Mouse (Mus musculus): ENCODE data around the gene Ecsit.
A peak's percentile ranks its signal among the peaks of the same experiment; 100 is the strongest.

Gene Ecsit

GRCm38 (mm10) chr9:22085022-22085834 is at the start of gene Ecsit:
Gene Ecsit (minus strand): TSS chr9:22085438.
- peak; percentile 95 for DNase-seq

- DNase-seq = no peak
Measured at GRCm38 (mm10) chr9:22134246-22134890, 49.1 kb upstream of the Ecsit start.

- DNase-seq = no peak
Measured at GRCm38 (mm10) chr9:22132220-22132619, 47.0 kb upstream of the Ecsit start.

GRCm38 (mm10) chr9:22131226-22131981 is 46.2 kb upstream of the Ecsit start:
- DNase-seq = no peak

- DNase-seq = no peak
Measured at GRCm38 (mm10) chr9:22125246-22126027, 40.2 kb upstream of the Ecsit start.

GRCm38 (mm10) chr9:22124169-22124568 is 38.9 kb upstream of the Ecsit start:
- no peak for DNase-seq

- DNase-seq = no peak
Measured at GRCm38 (mm10) chr9:22123069-22123609, 37.9 kb upstream of the Ecsit start.

- DNase-seq = no peak
Measured at GRCm38 (mm10) chr9:22122005-22122404, 36.8 kb upstream of the Ecsit start.

GRCm38 (mm10) chr9:22121545-22121944 is 36.3 kb upstream of the Ecsit start:
- no peak for DNase-seq

GRCm38 (mm10) chr9:22119543-22119942 is 34.3 kb upstream of the Ecsit start:
- peak; percentile 41 for DNase-seq

- DNase-seq = no peak
Measured at GRCm38 (mm10) chr9:22117754-22118456, 32.7 kb upstream of the Ecsit start.

- DNase-seq = peak; percentile 92
Measured at GRCm38 (mm10) chr9:22116740-22117426, 31.6 kb upstream of the Ecsit start, which contains the start of gene Elof1. Gene Elof1 (minus strand): TSS chr9:22117172.

- no peak for DNase-seq
Measured at GRCm38 (mm10) chr9:22116086-22116485, 30.8 kb upstream of the Ecsit start.

- DNase-seq = no peak
Measured at GRCm38 (mm10) chr9:22115635-22116034, 30.4 kb upstream of the Ecsit start.

- no peak for DNase-seq
Measured at GRCm38 (mm10) chr9:22108194-22108593, 23.0 kb upstream of the Ecsit start.

GRCm38 (mm10) chr9:22099922-22100321 is 14.7 kb upstream of the Ecsit start:
- DNase-seq = no peak

- no peak for DNase-seq
Measured at GRCm38 (mm10) chr9:22098993-22099696, 13.9 kb upstream of the Ecsit start, which contains the start of gene Cnn1. Gene Cnn1 (plus strand): TSS chr9:22099216.

GRCm38 (mm10) chr9:22095854-22096307 is 10.6 kb upstream of the Ecsit start:
- peak; percentile 68 for DNase-seq

GRCm38 (mm10) chr9:22092746-22093145 is 7.5 kb upstream of the Ecsit start:
- no peak for DNase-seq

- no peak for DNase-seq
Measured at GRCm38 (mm10) chr9:22089986-22090385, 4.7 kb upstream of the Ecsit start.
